Mouse (Mus musculus) adrenal gland, postnatal 36 days (tissue): ENCODE measurements around the gene Tbrg4. TPM values are rescaled to one million over a fixed set of nuclear protein-coding genes. Genes with fewer than 3 reads are reported as not detected.
A peak's percentile ranks its signal among the peaks of the same experiment; 100 is the strongest.
"Not testable (repeated sequence)": the region's sequence is repeated elsewhere in the genome, so short reads cannot be mapped to it uniquely, and the experiment has no call there.

Experiments used
- DNase-seq, 2 experiments: peaks; one replicate each; pipeline ENCODE4 v3.0.0; 2021; ENCODE audit warnings: mixed read lengths in 1 of 2
- long read RNA-seq, 2 experiments: library from polyadenylated mRNA; stranded (forward); transcript quantifications; one replicate each; pipeline ENCODE4 v2.0.0; 2021; ENCODE audit warnings: borderline sequencing depth in 2 of 2
- total RNA-seq, 2 experiments: library from RNA; stranded (reverse); gene quantifications; 2 replicates each; pipeline ENCODE4 v1.2.3; 2021

Gene Tbrg4
- total RNA-seq: 10 to 100 TPM; 61.7 to 64.5 TPM
- long read RNA-seq, experiment 1, transcript Tbrg4-201 (12 exons, 2,290 nt): major isoform, 9 of 23 reads
- long read RNA-seq, experiment 1, partial matches to known transcripts: 6 of 23 reads
- long read RNA-seq, experiment 1, other reads (novel, unspliced or antisense): 5 of 23 reads
- long read RNA-seq, experiment 2, transcript Tbrg4-201 (12 exons, 2,290 nt): major isoform, 7 of 16 reads
- long read RNA-seq, experiment 2, partial matches to known transcripts: 3 of 16 reads
- long read RNA-seq, experiment 2, other reads (novel, unspliced or antisense): 4 of 16 reads

DNA sequence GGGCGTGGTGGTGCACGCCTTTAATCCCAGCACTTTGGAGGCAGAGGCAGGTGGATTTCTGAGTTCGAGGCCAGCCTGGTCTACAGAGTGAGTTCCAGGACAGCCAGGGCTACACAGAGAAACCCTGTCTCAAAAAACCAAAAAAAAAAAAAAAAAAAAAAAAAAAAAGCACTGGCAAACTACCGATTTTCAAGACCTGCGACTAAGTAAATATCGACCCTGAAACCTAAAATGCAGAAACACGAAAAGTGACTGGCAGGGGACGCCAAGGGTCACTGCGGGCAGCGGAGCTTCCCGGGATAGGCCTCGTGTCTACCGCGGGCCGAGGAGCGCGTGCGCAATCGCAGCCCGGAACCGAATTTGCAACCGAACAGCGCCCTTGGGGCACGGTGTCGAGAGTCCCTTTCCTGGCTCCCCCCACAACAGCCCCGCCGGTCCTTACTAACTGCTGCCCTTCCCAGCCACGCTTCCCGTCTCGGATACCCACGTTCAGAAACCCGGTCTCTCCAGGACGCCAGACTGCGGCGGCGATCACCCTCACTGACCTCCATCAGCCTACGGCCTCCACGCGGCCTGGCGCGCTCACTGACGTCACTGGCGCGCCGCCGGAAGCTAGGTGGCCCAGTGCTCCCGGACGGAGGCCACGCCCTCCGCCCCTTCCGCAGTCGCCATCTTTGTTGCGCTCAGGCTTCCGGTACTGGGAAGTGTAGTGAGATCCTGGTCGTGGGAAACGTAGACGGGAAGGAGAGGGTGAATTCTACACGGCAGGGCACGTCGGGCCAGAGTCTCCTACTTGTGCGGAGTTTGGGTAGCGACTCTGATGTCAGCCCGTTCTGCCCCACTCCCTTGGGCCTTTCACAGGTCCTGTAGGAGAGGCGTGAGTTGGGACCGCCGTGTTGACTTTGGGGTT is at the start of gene Tbrg4:
Gene Tbrg4, minus strand, starts transcription at position 590 of the 910 bp plus-strand sequence.
- peak; percentile 94 to 96 for DNase-seq

- peak; percentile 39 to 46 for DNase-seq
These were observed 49.5 kb upstream of the Tbrg4 start for GRCm38 (mm10) chr11:6675402-6675801.

- no peak for DNase-seq
These were observed 48.8 kb upstream of the Tbrg4 start for GRCm38 (mm10) chr11:6674701-6675100.

DNA sequence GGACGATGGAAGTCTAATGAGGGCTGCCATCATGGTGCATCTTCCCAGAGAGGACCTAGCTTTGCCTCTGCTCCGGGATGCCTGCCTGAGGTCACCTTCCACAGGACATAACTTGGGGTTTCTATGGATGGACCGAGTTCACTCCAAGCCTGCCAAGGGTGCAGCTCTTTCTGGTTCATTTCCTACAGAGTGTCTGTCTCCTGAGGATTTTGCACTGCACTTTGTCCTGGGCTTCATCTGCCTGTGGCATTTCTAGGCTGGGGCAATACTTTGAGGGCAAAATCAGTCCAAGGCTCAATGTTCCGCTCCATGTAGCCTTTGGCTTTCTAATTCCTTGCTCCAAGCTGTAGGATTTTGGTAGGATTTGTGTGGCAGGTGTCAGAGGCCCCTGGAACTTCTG is 45.0 kb upstream of the Tbrg4 start:
- no peak for DNase-seq

DNA sequence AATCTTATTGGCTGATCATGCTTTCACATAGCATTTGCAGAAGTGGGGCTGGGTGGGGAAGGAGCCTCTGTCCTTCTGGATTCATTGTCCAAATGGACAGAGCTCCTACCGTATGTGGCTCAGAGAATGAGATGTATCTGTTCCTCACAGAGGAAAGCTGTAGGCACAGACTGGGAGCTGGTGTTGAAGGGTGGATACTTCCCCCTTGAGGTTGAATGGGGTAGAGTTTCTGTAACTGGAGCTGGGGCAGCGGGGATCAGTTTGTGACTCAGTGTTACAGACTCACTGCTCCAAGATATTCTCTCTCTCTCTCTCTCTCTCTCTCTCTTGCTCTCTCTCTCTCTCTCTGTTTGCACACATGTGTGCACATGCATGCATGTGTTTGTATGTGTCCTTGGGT is 44.2 kb upstream of the Tbrg4 start:
- no peak for DNase-seq

GRCm38 (mm10) chr11:6669041-6669440 is 43.2 kb upstream of the Tbrg4 start:
- peak in 1 of 2 experiments; percentile 12 for DNase-seq

DNA sequence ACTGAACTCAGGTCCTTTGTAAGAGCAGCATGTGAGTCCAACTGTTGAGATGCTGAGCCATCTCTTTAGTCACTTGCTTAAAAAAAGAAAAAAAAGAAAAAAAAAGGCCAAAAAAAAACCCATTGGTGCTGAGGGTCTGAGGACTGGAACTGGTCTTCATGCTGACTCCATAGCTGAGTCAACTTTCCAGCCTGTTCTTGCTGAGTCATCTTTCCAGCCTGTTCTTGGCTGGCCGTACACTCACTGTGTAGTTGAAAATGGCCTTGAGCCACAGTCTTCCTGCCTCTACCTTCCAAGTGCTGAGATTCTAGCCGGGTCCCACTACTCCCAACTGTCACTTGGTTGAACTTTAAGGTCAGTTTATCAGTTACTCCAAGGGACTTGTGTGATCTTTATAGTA is 40.8 kb upstream of the Tbrg4 start:
- DNase-seq: peak in 1 of 2 experiments; percentile 29

DNA sequence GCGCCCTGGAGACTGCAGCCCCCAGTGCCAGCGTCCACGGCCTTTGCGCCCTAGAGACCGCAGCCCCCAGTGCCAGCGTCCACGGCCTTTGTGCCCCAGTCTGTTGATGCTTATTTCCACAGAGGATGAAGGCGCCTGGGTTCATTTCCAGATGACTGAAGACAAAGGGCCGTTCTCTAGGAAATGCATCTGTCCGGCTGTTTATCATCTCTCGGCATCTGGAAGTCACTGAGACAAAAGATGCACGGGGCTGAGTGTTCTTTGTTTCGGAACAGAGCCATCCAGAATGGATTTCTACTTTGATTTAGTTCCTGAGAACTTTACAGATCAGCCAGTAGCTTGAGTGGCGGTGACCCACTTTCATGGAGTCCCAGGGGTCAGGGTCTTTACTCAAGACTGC is 35.3 kb upstream of the Tbrg4 start:
- no peak for DNase-seq

DNA sequence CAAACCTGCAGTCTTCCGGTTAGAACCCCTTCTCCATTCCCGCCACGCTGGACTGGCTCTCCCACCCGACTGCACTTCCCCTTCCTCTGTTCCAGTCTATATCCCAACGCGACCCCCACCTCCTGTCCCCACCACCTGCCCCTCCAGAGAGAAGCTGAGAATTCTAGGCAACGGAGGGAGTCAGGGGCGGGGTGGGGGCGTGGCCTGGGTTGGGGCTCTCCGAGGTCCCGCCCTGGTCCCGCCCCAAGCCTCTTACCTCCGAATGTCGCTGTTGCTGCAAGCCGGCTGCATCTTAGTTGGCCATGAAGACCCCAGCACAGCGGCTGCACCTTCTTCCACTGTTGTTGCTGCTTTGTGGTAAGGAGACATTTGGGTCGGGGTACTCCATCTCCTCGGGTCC is 32.4 kb upstream of the Tbrg4 start, which contains the start of gene Ramp3:
Gene Ramp3, plus strand, starts transcription at position 251 of the 400 bp plus-strand sequence.
- peak; percentile 33 to 76 for DNase-seq

DNA sequence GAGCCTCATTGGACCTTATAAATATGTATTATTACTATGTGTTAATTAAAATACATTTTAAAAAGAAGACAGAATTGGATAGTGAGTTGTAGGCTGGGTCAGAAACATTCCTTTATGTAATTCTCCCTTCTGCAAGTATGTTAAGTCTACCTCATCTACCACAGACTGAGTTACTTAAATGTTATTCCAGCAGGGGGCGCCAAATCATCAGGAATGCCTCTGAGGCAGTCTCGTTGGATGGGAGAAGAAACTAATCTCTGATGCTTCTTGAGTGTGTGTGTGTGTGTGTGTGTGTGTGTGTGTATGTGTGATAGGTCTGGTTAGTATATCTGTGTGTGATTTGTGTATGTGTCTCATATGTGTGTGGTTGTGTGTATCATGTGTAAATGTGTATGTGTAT is 29.0 kb upstream of the Tbrg4 start:
- peak; percentile 77 to 87 for DNase-seq

- DNase-seq: not testable (repeated sequence)
These were observed 27.1 kb upstream of the Tbrg4 start for GRCm38 (mm10) chr11:6652978-6653377.

DNA sequence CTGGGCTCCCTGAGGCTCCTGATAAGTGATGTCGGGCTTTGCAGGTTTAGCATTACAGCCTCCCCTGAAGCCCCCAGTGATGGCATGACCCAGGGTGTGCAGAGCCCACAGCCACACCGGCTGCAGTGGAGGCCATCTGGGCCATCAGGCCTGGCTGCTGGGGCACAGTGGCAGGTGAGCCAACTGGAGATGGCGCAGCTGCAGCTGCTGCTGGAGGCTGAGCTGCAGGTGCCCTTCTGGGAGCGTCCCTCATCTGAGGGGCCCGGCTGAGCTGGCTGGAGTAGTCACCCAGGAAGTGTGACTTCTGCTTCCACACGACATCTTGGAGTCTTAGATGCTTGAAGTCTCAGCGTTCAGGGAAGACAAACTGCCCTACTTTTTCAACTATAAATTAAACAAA is 24.7 kb upstream of the Tbrg4 start:
- DNase-seq: no peak

GRCm38 (mm10) chr11:6647831-6648724 is 22.2 kb upstream of the Tbrg4 start:
- DNase-seq: no peak

DNA sequence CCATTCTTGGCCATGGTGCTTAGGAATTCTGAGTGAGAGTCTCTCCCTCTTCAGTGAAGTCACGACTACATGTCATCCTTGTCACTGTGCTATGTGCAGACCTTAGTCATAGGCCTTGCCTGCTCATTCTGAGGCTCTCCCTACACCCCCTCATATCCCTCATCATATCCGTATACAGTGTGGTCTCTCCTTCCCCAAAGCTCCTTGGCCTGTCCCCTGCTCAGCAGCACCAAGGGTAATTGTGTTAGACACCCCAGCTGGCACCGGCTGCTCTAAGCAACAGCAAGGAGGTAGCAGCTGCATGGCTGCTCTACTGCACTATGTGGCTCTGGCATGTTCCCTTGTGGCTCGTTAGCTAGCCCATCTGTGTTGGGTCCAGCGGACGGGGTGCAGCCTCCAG is 18.7 kb upstream of the Tbrg4 start:
- no peak for DNase-seq

- no peak for DNase-seq
These were observed 13.2 kb upstream of the Tbrg4 start for GRCm38 (mm10) chr11:6639072-6639471.

- DNase-seq: no peak
These were observed 12.7 kb upstream of the Tbrg4 start, which contains the start of gene Wap for GRCm38 (mm10) chr11:6638537-6638936. TSS of gene Wap (minus strand) at chr11:6638637.

DNA sequence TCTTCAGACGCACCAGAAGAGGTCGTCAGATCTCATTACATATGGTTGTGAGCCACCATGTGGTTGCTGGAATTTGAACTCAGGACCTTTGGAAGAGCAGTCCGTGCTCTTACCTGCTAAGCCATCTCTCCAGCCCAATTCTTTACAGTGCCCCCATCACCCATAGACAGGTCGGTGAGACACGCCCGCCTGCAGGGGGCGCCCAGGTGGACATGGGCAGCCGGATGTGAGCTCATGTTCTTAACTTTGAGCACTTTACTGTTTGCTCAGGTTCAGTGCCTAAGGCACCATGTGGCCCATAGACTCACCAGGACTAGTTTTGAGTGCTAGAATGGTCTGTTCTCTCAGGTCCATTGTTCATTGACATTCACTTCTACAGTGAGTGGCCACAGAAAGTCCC is 10.3 kb upstream of the Tbrg4 start:
- DNase-seq: no peak

DNA sequence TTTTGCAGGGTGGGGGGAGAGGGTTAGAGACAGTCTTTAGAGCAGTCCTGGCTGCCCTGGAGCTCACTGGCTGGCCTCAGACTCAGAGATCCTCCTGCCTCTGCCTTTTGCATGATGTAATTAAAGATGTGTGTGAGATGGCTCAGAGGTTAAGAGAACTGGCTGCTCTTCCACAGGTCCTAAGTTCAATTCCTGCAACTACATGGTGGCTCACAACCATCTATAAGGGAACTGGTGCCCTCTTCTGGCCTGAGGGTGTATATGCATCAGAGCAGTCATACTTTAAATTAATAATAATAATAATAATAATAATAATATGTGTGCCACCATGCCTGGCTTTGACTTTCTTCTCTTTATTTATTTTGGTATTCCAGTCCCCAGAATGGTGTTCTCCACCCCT is 3.8 kb upstream of the Tbrg4 start:
- DNase-seq: peak in 1 of 2 experiments; percentile 29

DNA sequence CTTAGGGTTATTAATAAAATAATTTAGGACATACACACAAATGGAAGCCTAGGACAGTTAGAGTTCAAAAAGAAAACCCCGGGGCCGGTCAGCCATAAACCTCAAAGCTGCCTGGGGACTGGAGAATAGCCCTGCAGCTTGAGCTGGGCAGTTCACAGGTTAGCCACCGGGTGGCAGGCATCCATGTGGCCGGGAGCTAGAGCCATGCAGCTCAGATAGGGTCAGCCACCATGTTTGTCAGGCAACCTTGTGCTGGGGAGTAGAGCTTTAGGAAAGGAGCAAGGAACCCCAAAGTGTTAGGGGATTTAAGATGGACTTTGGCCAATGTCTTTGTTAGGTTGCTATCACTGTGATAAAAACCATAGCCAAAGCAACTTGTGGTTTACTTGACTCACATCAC is 2.7 kb upstream of the Tbrg4 start:
- peak; percentile 68 to 80 for DNase-seq

- DNase-seq: no peak
These were observed 1.9 kb upstream of the Tbrg4 start for GRCm38 (mm10) chr11:6627731-6628130.

- no peak for DNase-seq
These were observed 513 bp upstream of the Tbrg4 start for GRCm38 (mm10) chr11:6626388-6626772.
